Mouse (Mus musculus) neural tube, embryonic 12.5 days (tissue): ENCODE data around the gene Gm28038. TPM values are rescaled to one million over a fixed set of nuclear protein-coding genes. Genes with fewer than 3 reads are reported as not detected.
A peak's percentile ranks its signal among the peaks of the same experiment; 100 is the strongest.

Source experiments
- ATAC-seq: fragments of 200-750 bp; cut with Nextera tagmentation; 2 replicates; pipeline ENCODE4 v1.8.0; 2017; ENCODE audit warnings: low read depth, mild to moderate bottlenecking, moderate TSS enrichment, moderate library complexity; ENCODE audit not compliant: low FRiP score
- H3K27ac ChIP-seq: fragments of 300-500 bp; sonication (generic); 2 replicates; pipeline ENCODE4 v1.5.1; 2016
- H3K27me3 ChIP-seq: fragments of 300-500 bp; sonication (generic); replicated peaks from 2 replicates; pipeline ENCODE4 v1.6.1; 2016; ENCODE audit warnings: mild to moderate bottlenecking
- H3K36me3 ChIP-seq: fragments of 300-500 bp; sonication (generic); 2 replicates; pipeline ENCODE4 v1.6.1; 2016; ENCODE audit warnings: mild to moderate bottlenecking
- H3K4me1 ChIP-seq: fragments of 300-500 bp; sonication (generic); 2 replicates; pipeline ENCODE4 v1.6.1; 2016
- H3K4me2 ChIP-seq: fragments of 300-500 bp; sonication (generic); replicated peaks from 2 replicates; pipeline ENCODE4 v1.6.1; 2016; ENCODE audit warnings: mild to moderate bottlenecking
- H3K4me3 ChIP-seq: fragments of 300-500 bp; sonication (generic); 2 replicates; pipeline ENCODE4 v1.5.1; 2016
- H3K9ac ChIP-seq: fragments of 300-500 bp; sonication (generic); 2 replicates; pipeline ENCODE4 v1.6.1; 2016; ENCODE audit warnings: mild to moderate bottlenecking
- H3K9me3 ChIP-seq: fragments of 300-500 bp; sonication (generic); 2 replicates; pipeline ENCODE4 v1.6.1; 2016; ENCODE audit warnings: mild to moderate bottlenecking
- WGBS: fragments of 180-500 bp; shearing (Covaris S2); methylation state at CpG from one replicate; pipeline ENCODE4 v1.1.7; 2016; 5-methylcytosine and 5-hydroxymethylcytosine counted together
- polyA plus RNA-seq: library from polyadenylated mRNA; unstranded; fragments of >200 nt; fragmentation: Nextera tagmentation; extraction: Ambion mirVana; gene quantifications from 2 replicates; pipeline ENCODE4 v1.2.1, GENCODE M21; 2016

Gene Gm28038
- not detected in 2 replicates for polyA plus RNA-seq

GRCm38 (mm10) chr2:30280743-30281142 lies at the start of gene Gm28038:
TSS of gene Gm28038 (plus strand) at chr2:30281043.
- peaks cover 11% of the 10 kb centered on the region for H3K4me1 ChIP-seq
- no peak within 1 kb of the TSS for H3K27ac ChIP-seq
- no peak within 1 kb of the TSS for H3K4me3 ChIP-seq
- no peak for ATAC-seq
- H3K4me2 ChIP-seq = no peak within 1 kb of the TSS
- H3K9ac ChIP-seq = 0 out of 2 replicates have a peak within 1 kb of the TSS, but pooled peaks have one; percentile 3
- H3K27me3 ChIP-seq = no peaks in the 10 kb centered on the region
- H3K9me3 ChIP-seq = no peaks in the 10 kb centered on the region
- WGBS = 94% methylated on average over 11 of the region's 11 CpGs
- peaks cover 6% of the 10 kb centered on the region; the same call in 1 of the 2 replicates for H3K36me3 ChIP-seq

- 86% methylated on average over 5 of the region's 5 CpGs for WGBS
- Histone ChIP-seq H3K27me3 (no peaks in the 10 kb centered on the region), H3K36me3 (peaks cover 11% of the 10 kb centered on the region), H3K9ac (no peak overlapping the region), H3K4me1 (peaks cover 30% of the 10 kb centered on the region), H3K9me3 (no peaks in the 10 kb centered on the region), H3K4me3 (no peak overlapping the region), H3K4me2 (no peak overlapping the region), H3K27ac (no peak overlapping the region)
- no peak for ATAC-seq
Observed at GRCm38 (mm10) chr2:30235593-30235992, 45.2 kb upstream of the Gm28038 start.

DNA sequence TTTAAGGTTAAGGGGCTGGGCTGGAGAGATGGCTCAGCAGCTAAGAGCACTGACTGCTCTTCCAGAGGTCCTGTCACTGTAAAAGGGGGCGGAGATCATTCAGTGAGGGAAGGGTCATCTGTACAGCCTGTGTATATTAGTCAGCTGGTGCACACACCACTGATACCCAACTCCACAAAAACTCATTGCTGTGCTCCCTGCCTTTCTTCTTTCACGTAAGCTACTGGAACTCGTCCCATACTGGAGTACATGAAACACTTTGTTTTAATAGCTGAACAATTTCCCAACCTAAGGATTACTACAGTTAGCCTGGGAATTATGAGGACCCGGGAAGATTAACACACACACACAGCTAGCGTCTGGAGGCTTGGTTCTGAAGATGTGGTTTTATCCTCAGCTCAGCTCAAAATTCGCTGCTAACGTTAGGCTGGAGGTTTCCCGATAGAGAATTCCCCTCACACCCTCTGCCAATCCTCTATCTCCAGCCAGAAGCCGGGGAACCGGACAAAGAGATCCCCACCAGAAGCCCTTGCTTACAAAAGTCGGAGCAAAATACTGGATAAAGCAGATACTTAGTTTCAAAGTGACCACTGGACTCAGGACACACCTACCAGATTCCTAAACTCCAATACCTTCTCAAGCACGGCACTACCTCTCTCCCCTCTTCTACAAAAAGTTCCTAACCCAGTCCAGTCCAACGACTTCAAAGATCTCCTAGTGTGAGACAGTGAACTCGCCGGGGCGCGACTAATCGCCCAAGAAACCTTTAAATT lies 44.2 kb upstream of the Gm28038 start:
- peak overlapping the region; percentile 83 for H3K9ac ChIP-seq
- peak overlapping the region; percentile 94 for H3K4me2 ChIP-seq
- no peaks in the 10 kb centered on the region for H3K9me3 ChIP-seq
- peaks cover 21% of the 10 kb centered on the region for H3K36me3 ChIP-seq
- peak; percentile 27; the same call in 1 of the 2 replicates for ATAC-seq
- H3K4me1 ChIP-seq = peaks cover 32% of the 10 kb centered on the region
- WGBS = 4% methylated on average over 18 of the region's 18 CpGs
- H3K4me3 ChIP-seq = peak overlapping the region; percentile 89
- H3K27me3 ChIP-seq = no peaks in the 10 kb centered on the region
- 0 out of 2 replicates have a peak overlapping the region, but pooled peaks have one; percentile 83 for H3K27ac ChIP-seq

DNA sequence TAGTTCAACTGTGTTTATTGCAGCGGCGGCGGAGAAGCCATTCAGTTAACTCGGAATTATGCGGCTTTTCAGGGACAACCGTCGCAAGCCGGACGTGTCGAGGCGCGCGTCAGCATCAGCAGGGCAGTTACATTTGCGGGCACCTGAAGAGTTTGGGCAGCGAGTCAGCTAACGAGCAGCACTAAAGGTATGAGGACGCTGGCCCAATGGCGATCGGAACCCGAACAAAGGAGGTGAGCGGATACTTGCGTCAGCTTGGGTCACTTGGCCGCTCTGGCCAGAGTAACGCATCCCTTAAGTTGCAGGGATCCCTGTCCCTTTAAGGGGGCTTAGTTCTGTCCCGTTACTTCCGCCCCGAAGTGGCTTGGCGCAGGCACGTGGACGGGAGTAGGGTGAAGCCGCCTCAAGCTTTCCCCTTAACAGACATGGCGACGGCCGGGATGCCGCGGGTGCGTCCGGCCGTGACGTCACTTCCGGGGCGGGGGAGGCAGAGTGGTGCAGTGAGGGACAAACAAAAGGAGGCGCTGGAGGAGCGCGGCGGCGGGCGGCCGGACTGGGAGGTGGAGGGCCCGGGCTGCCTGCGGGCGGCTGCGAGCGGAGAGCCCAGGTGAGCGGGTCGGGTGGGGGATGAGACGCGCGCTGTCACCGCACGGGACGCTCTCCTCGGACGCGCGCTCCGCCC lies 43.5 kb upstream of the Gm28038 start, which contains the start of gene Lrrc8a:
Gene Lrrc8a, plus strand, starts transcription at position 517 of the 682 bp plus-strand sequence.
- H3K4me1 ChIP-seq = peaks cover 33% of the 10 kb centered on the region
- H3K36me3 ChIP-seq = peaks cover 28% of the 10 kb centered on the region
- no peaks in the 10 kb centered on the region for H3K9me3 ChIP-seq
- under 1% methylated on average over 67 of the region's 67 CpGs for WGBS
- H3K4me3 ChIP-seq = peak within 1 kb of the TSS; percentile 89
- peak within 1 kb of the TSS; percentile 94 for H3K4me2 ChIP-seq
- no peaks in the 10 kb centered on the region for H3K27me3 ChIP-seq
- H3K9ac ChIP-seq = peak within 1 kb of the TSS; percentile 83
- peak; percentile 94 for ATAC-seq
- peak within 1 kb of the TSS; percentile 83 for H3K27ac ChIP-seq

GRCm38 (mm10) chr2:30237881-30238280 lies 43.0 kb upstream of the Gm28038 start:
- peak overlapping the region; percentile 89 for H3K4me3 ChIP-seq
- ATAC-seq = peak; percentile 88
- H3K27me3 ChIP-seq = no peaks in the 10 kb centered on the region
- H3K9me3 ChIP-seq = no peaks in the 10 kb centered on the region
- peak overlapping the region; percentile 83 for H3K9ac ChIP-seq
- peak overlapping the region; percentile 83 for H3K27ac ChIP-seq
- H3K36me3 ChIP-seq = peaks cover 33% of the 10 kb centered on the region
- under 1% methylated on average over 40 of the region's 42 CpGs for WGBS
- H3K4me1 ChIP-seq = peaks cover 36% of the 10 kb centered on the region
- peak overlapping the region; percentile 94 for H3K4me2 ChIP-seq

DNA sequence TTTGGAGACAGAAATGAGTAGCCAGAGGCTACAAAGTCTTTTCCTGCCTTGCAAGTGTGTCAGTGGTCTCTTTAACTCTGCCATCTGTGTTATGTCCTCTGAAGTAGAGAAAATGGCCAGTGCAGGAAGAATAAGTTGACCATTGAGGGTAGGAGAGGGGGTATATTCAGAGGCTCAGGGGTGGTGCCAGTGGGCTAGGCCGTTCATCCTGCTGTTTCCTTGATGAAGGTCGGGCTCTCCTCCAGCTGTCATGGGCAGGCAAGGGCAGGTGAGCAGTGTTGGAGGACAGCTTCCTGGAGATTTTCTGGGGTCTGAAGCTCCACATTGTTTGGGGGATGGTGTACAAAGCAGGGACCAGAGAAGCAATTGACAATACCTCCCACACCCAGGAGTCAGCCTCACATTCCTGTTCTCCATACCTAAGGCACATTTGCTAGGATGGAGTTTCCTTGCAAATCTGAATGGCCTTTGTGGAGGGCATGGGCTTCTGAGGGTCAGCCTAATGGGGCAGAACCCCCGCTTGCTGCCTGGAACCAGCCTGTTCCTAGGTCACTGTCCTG lies 41.9 kb upstream of the Gm28038 start:
- Histone ChIP-seq H3K9ac (peak overlapping the region; percentile 83), H3K4me3 (peak overlapping the region; percentile 89), H3K27me3 (no peaks in the 10 kb centered on the region), H3K4me2 (peak overlapping the region; percentile 94), H3K27ac (no peak overlapping the region), H3K4me1 (peaks cover 36% of the 10 kb centered on the region), H3K9me3 (no peaks in the 10 kb centered on the region), H3K36me3 (peaks cover 43% of the 10 kb centered on the region)
- ATAC-seq = no peak
- 83% methylated on average over 3 of the region's 3 CpGs for WGBS

DNA sequence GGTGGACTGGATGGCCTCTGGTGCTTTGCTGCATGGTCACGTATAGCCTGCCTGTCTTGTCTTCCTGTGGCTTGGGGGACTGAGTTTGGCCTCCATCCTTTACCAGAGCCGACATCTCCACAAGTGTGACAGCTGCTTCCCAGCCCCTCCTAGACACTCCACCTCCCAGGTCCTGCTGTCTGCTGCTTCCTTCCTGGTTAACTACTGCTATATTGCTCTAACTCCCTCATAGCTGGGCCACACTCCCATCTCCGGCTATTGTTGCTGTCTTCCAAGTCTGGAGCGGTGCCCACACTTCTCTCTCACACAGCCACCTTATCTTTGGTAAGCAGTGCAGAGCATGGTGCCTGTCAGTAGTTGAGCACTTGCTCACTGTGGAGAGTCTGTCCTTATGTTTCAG lies 41.1 kb upstream of the Gm28038 start:
- no peak overlapping the region for H3K27ac ChIP-seq
- 78% methylated on average over 4 of the region's 4 CpGs for WGBS
- peaks cover 49% of the 10 kb centered on the region for H3K36me3 ChIP-seq
- no peak for ATAC-seq
- no peaks in the 10 kb centered on the region for H3K9me3 ChIP-seq
- peak overlapping the region; percentile 94 for H3K4me2 ChIP-seq
- H3K4me1 ChIP-seq = peaks cover 36% of the 10 kb centered on the region
- H3K4me3 ChIP-seq = no peak overlapping the region
- 0 out of 2 replicates have a peak overlapping the region, but pooled peaks have one; percentile 33 for H3K9ac ChIP-seq
- H3K27me3 ChIP-seq = no peaks in the 10 kb centered on the region

DNA sequence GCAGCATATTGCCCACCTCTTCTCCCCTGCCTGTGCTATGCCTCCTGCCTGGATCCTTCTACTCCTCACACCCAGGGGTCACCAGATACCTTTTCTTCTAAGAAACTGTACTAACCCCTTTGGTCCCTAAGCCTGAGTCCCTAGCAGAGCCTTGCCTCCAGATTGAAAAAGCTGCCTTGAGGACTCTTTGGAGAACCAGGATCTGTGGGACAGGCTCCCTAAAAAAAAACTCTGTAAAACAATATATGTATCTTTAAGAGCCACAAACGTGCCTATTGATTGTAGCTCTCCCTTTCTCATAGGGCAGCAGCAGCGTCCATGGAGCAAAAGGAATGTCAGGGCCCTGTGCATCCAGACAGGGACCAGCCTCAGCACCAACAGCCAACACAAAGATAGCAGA lies 40.6 kb upstream of the Gm28038 start, which contains the start of gene Gm28035:
Gene Gm28035, plus strand, starts transcription at position 301 of the 400 bp plus-strand sequence.
- H3K4me2 ChIP-seq = peak within 1 kb of the TSS; percentile 94
- no peak for ATAC-seq
- 82% methylated on average over 2 of the region's 2 CpGs for WGBS
- no peaks in the 10 kb centered on the region for H3K9me3 ChIP-seq
- H3K4me1 ChIP-seq = peaks cover 36% of the 10 kb centered on the region
- peaks cover 52% of the 10 kb centered on the region for H3K36me3 ChIP-seq
- no peak within 1 kb of the TSS for H3K4me3 ChIP-seq
- 0 out of 2 replicates have a peak within 1 kb of the TSS, but pooled peaks have one; percentile 33 for H3K9ac ChIP-seq
- H3K27me3 ChIP-seq = no peaks in the 10 kb centered on the region
- H3K27ac ChIP-seq = no peak within 1 kb of the TSS

GRCm38 (mm10) chr2:30242509-30242908 lies 38.3 kb upstream of the Gm28038 start:
- Histone ChIP-seq H3K27me3 (no peaks in the 10 kb centered on the region), H3K9ac (no peak overlapping the region), H3K9me3 (no peaks in the 10 kb centered on the region), H3K4me3 (no peak overlapping the region), H3K27ac (no peak overlapping the region), H3K36me3 (peaks cover 64% of the 10 kb centered on the region), H3K4me2 (no peak overlapping the region), H3K4me1 (peaks cover 36% of the 10 kb centered on the region)
- 37% methylated on average over 4 of the region's 4 CpGs for WGBS
- no peak for ATAC-seq

- Histone ChIP-seq H3K27ac (no peak overlapping the region), H3K4me2 (no peak overlapping the region), H3K9ac (no peak overlapping the region), H3K4me1 (peaks cover 32% of the 10 kb centered on the region), H3K9me3 (no peaks in the 10 kb centered on the region), H3K4me3 (no peak overlapping the region), H3K36me3 (peaks cover 72% of the 10 kb centered on the region), H3K27me3 (no peaks in the 10 kb centered on the region)
- WGBS = 95% methylated on average over 4 of the region's 4 CpGs
- no peak for ATAC-seq
Observed at GRCm38 (mm10) chr2:30243391-30243790, 37.5 kb upstream of the Gm28038 start.

- WGBS = 76% methylated on average over 7 of the region's 7 CpGs
- H3K4me2 ChIP-seq = no peak overlapping the region
- H3K9ac ChIP-seq = no peak overlapping the region
- ATAC-seq = no peak
- no peak overlapping the region for H3K27ac ChIP-seq
- H3K27me3 ChIP-seq = no peaks in the 10 kb centered on the region
- H3K4me1 ChIP-seq = peaks cover 19% of the 10 kb centered on the region
- H3K4me3 ChIP-seq = no peak overlapping the region
- peaks cover 83% of the 10 kb centered on the region for H3K36me3 ChIP-seq
- H3K9me3 ChIP-seq = no peaks in the 10 kb centered on the region
Observed at GRCm38 (mm10) chr2:30244595-30245178, 36.2 kb upstream of the Gm28038 start.
